ENCODE assay signal across 8 mouse cellular contexts in genomic region chr17:28799291-28800160, GRCm38 (mm10). TPM values are rescaled to one million over a fixed set of nuclear protein-coding genes. Genes with fewer than 3 reads are reported as not detected.
A peak's percentile ranks its signal among the peaks of the same experiment; 100 is the strongest.
DNase-seq lines count a peak whose midpoint lies in the region; ATAC-seq lines count a peak whose summit lies in the region.

No protein-coding gene starts in this region.

- H3K9me3 ChIP-seq in heart, embryonic 10.5 days, result no peaks in the 10 kb centered on the region
- H3K9me3 ChIP-seq in heart, embryonic 15.5 days (replicated peaks), result no peaks in the 10 kb centered on the region
- 0 out of 2 replicates have a peak, but pooled peaks cover 5% of the 10 kb centered on the region for H3K9me3 ChIP-seq in liver, embryonic 16.5 days (replicated peaks; ENCODE audit: control insufficient read depth, low read length)
- H3K9me3 ChIP-seq in stomach, embryonic 14.5 days (ENCODE audit: control insufficient read depth, low read depth, low read length), result no peaks in the 10 kb centered on the region; the same call in 1 of the 2 replicates

- ATAC-seq in heart, embryonic 15.5 days (replicated peaks; ENCODE audit: insufficient number of reproducible peaks, insufficient read depth, low FRiP score, low read depth), result no peak
- no peak for ATAC-seq in liver, embryonic 16.5 days (ENCODE audit: low read depth)
- ATAC-seq in stomach, embryonic 14.5 days (ENCODE audit: insufficient number of reproducible peaks, insufficient read depth, low FRiP score, low read depth), result no peak

- peak overlapping the region; percentile 97 for H3K4me2 ChIP-seq in heart, embryonic 15.5 days
- peak overlapping the region; percentile 64 for H3K4me2 ChIP-seq in liver, embryonic 16.5 days (ENCODE audit: low read depth, low read length)
- peak overlapping the region; percentile 96 for H3K4me2 ChIP-seq in stomach, embryonic 14.5 days (replicated peaks; ENCODE audit: low read depth, low read length)

- no peaks in the 10 kb centered on the region for H3K36me3 ChIP-seq in heart, embryonic 10.5 days
- H3K36me3 ChIP-seq in heart, embryonic 15.5 days, result no peaks in the 10 kb centered on the region
- H3K36me3 ChIP-seq in liver, embryonic 16.5 days (ENCODE audit: control insufficient read depth, insufficient read depth), result no peaks in the 10 kb centered on the region
- H3K36me3 ChIP-seq in stomach, embryonic 14.5 days (ENCODE audit: control insufficient read depth, insufficient read depth, low read length), result no peaks in the 10 kb centered on the region

- no peak for DNase-seq in heart, embryonic 10.5 days (ENCODE audit: low spot score)
- no peak for DNase-seq in heart, postnatal 10 days
- peak; percentile 28 for DNase-seq in MN1 (ENCODE audit: low spot score)
- DNase-seq in left cerebral cortex, postnatal 4 days, result no peak
- no peak for DNase-seq in frontal cortex, postnatal 10 days (ENCODE audit: low spot score in 2 of 2)

- H3K4me1 ChIP-seq in heart, embryonic 10.5 days, result peaks cover 30% of the 10 kb centered on the region
- H3K4me1 ChIP-seq in heart, embryonic 15.5 days (replicated peaks), result peaks cover 36% of the 10 kb centered on the region
- peaks cover 32% of the 10 kb centered on the region for H3K4me1 ChIP-seq in liver, embryonic 16.5 days (ENCODE audit: control insufficient read depth, low read depth, low read length)
- peaks cover 22% of the 10 kb centered on the region for H3K4me1 ChIP-seq in stomach, embryonic 14.5 days (ENCODE audit: control insufficient read depth, insufficient read depth, low read length)

- H3K4me3 ChIP-seq in heart, embryonic 10.5 days, result peak overlapping the region; percentile 90
- H3K4me3 ChIP-seq in heart, embryonic 15.5 days, result peak overlapping the region; percentile 93
- peak overlapping the region; percentile 79 for H3K4me3 ChIP-seq in liver, embryonic 16.5 days (ENCODE audit: low read depth, low read length)
- H3K4me3 ChIP-seq in stomach, embryonic 14.5 days (ENCODE audit: low read depth, low read length), result peak overlapping the region; percentile 55; the same call in 1 of the 2 replicates

- intact Hi-C loops in heart, postnatal 10 days (cut with DNase I), result loop anchor here (2.0 kb wide), 3 partner anchors 37 to 127 kb away; no protein-coding TSS in a partner anchor
- intact Hi-C loops in left cerebral cortex, postnatal 4 days (cut with DNase I), result no loop called here

- WGBS in heart, embryonic 10.5 days, result 19% methylated on average over 14 of the region's 14 CpGs
- 20% methylated on average over 14 of the region's 14 CpGs for WGBS in heart, embryonic 15.5 days
- WGBS in liver, embryonic 16.5 days (ENCODE audit: insufficient replicate concordance), result 10% methylated on average over 14 of the region's 14 CpGs
- 8% methylated on average over 14 of the region's 14 CpGs for WGBS in stomach, embryonic 14.5 days

- peak overlapping the region; percentile 100; the same call in 1 of the 2 replicates for H3K27ac ChIP-seq in heart, embryonic 10.5 days
- H3K27ac ChIP-seq in heart, embryonic 15.5 days, result no peak overlapping the region
- H3K27ac ChIP-seq in liver, embryonic 16.5 days (ENCODE audit: low read length), result peak overlapping the region; percentile 96
- no peak overlapping the region for H3K27ac ChIP-seq in stomach, embryonic 14.5 days (ENCODE audit: low read length)

- H3K9ac ChIP-seq in heart, embryonic 15.5 days, result peak overlapping the region; percentile 100
- H3K9ac ChIP-seq in liver, embryonic 16.5 days (ENCODE audit: low read depth, low read length), result peak overlapping the region; percentile 96
- H3K9ac ChIP-seq in stomach, embryonic 14.5 days (replicated peaks; ENCODE audit: low read depth, low read length), result 0 out of 2 replicates have a peak overlapping the region, but pooled peaks have one; percentile 100

- peaks cover 3% of the 10 kb centered on the region; the same call in 1 of the 2 replicates for H3K27me3 ChIP-seq in heart, embryonic 10.5 days (ENCODE audit: insufficient read depth, poor library complexity, severe bottlenecking)
- no peaks in the 10 kb centered on the region for H3K27me3 ChIP-seq in heart, embryonic 15.5 days
- no peaks in the 10 kb centered on the region for H3K27me3 ChIP-seq in liver, embryonic 16.5 days (ENCODE audit: control insufficient read depth, insufficient read depth, low read depth, low read length)
- no peaks in the 10 kb centered on the region for H3K27me3 ChIP-seq in stomach, embryonic 14.5 days (ENCODE audit: control insufficient read depth, insufficient read depth, low read length)

RNA-seq across cellular contexts. Expression of gene Brpf3, which starts 1.4 kb away (rescaled TPM):
- 14.1 and 14.5 TPM in 2 replicates for polyA plus RNA-seq in heart, embryonic 10.5 days (2016; fragmentation: Nextera tagmentation; extraction: Ambion mirVana)
- 10 to 100 TPM; 15.2 to 22.3 TPM for total RNA-seq in heart, postnatal 10 days (2021)
- 5.2 and 11.1 TPM in 2 replicates for polyA plus RNA-seq in heart, embryonic 15.5 days (2015; fragmentation: Nextera tagmentation; extraction: Ambion mirVana)
- polyA plus RNA-seq in liver, embryonic 16.5 days (2015; fragmentation: Nextera tagmentation; extraction: Ambion mirVana), result 66.7 and 67.1 TPM in 2 replicates
- 12.6 and 13.8 TPM in 2 replicates for polyA plus RNA-seq in stomach, embryonic 14.5 days (2014; fragmentation: Nextera tagmentation; extraction: Ambion mirVana)
- total RNA-seq in left cerebral cortex, postnatal 4 days (2021), result 10 to 100 TPM; 40.4 to 41.5 TPM

RNA-seq across cellular contexts. Expression of gene Mapk13, which starts 30.4 kb away (rescaled TPM):
- polyA plus RNA-seq in heart, embryonic 10.5 days (2016; fragmentation: Nextera tagmentation; extraction: Ambion mirVana), result 5.3 and 13.6 TPM in 2 replicates
- total RNA-seq in heart, postnatal 10 days (2021), result 1 to 10 TPM in 1 of 2 experiments, under 1 TPM in 1; 0.45 to 1.1 TPM
- 3.6 and 8.6 TPM in 2 replicates for polyA plus RNA-seq in heart, embryonic 15.5 days (2015; fragmentation: Nextera tagmentation; extraction: Ambion mirVana)
- 7.9 and 10.5 TPM in 2 replicates for polyA plus RNA-seq in liver, embryonic 16.5 days (2015; fragmentation: Nextera tagmentation; extraction: Ambion mirVana)
- polyA plus RNA-seq in stomach, embryonic 14.5 days (2014; fragmentation: Nextera tagmentation; extraction: Ambion mirVana), result 77.5 and 78.3 TPM in 2 replicates
- under 1 TPM; 0.72 to 0.83 TPM for total RNA-seq in left cerebral cortex, postnatal 4 days (2021)

RNA-seq across cellular contexts. Expression of gene Pnpla1, which starts 58.7 kb away (rescaled TPM):
- polyA plus RNA-seq in heart, embryonic 10.5 days (2016; fragmentation: Nextera tagmentation; extraction: Ambion mirVana), result not detected in 2 replicates
- not detected for total RNA-seq in heart, postnatal 10 days (2021)
- not detected in 2 replicates for polyA plus RNA-seq in heart, embryonic 15.5 days (2015; fragmentation: Nextera tagmentation; extraction: Ambion mirVana)
- polyA plus RNA-seq in liver, embryonic 16.5 days (2015; fragmentation: Nextera tagmentation; extraction: Ambion mirVana), result 0.08 and 0.12 TPM in 2 replicates
- polyA plus RNA-seq in stomach, embryonic 14.5 days (2014; fragmentation: Nextera tagmentation; extraction: Ambion mirVana), result 0.07 TPM in 1 of 2 replicates, not detected in the other
- total RNA-seq in left cerebral cortex, postnatal 4 days (2021), result under 1 TPM; 0.22 to 0.42 TPM

Comparison
In these comparisons a context has a peak if more than half of its experiments do, and no peak if none do; other contexts are left out.
1. H3K27ac ChIP-seq: peak in heart, embryonic 10.5 days (single experiment) and liver, embryonic 16.5 days (single experiment); none in heart, embryonic 15.5 days (single experiment) and stomach, embryonic 14.5 days (single experiment).
2. Peak in every context shown above with its lines, with median percentiles within 50 percentile points of each other: H3K4me3 ChIP-seq, H3K4me2 ChIP-seq and H3K9ac ChIP-seq.